Mouse (Mus musculus) megakaryocyte-erythroid progenitor cell, adult 5 weeks (primary cell): Measurements from ENCODE around the gene Rcl1. TPM values are rescaled to one million over a fixed set of nuclear protein-coding genes. Genes with fewer than 3 reads are reported as not detected.

Experiments used
- polyA plus RNA-seq: library from polyadenylated mRNA; stranded (reverse); fragments of >175 nt; gene quantifications from 2 replicates; pipeline ENCODE4 v1.2.3, GENCODE M21; 2012

The Rcl1 gene
- polyA plus RNA-seq: 46.9 and 51.6 TPM in 2 replicates

GRCm38 (mm10) chr19:29100874-29101542 is at the start of gene Rcl1:
Gene Rcl1, plus strand, starts transcription at chr19:29101375.

Other genes starting within 250 kb of the Rcl1 start
- gene Plpp6, start 137.4 kb upstream of the Rcl1 start, polyA plus RNA-seq: 6.0 and 6.6 TPM in 2 replicates
- 0.25 TPM in 1 of 2 replicates, not detected in the other for gene 4430402I18Rik, start 133.6 kb upstream of the Rcl1 start, polyA plus RNA-seq
- 3.0 TPM in 2 replicates for gene Cdc37l1, start 111.0 kb upstream of the Rcl1 start, polyA plus RNA-seq
- 10.6 and 14.7 TPM in 2 replicates for gene Ak3, start 53.4 kb upstream of the Rcl1 start, polyA plus RNA-seq
- 7.5 and 8.6 TPM in 2 replicates for gene Jak2, start 150.5 kb downstream of the Rcl1 start, polyA plus RNA-seq
- gene Insl6, start 224.0 kb downstream of the Rcl1 start, polyA plus RNA-seq: 0.83 and 0.95 TPM in 2 replicates
- gene Rln1, start 233.3 kb downstream of the Rcl1 start, polyA plus RNA-seq: 0.03 TPM in 1 of 2 replicates, not detected in the other